Mouse (Mus musculus) neural tube, embryonic 14.5 days (tissue): Measurements from ENCODE around the gene Olfr1150-ps1. TPM values are rescaled to one million over a fixed set of nuclear protein-coding genes. Genes with fewer than 3 reads are reported as not detected.

ENCODE experiments used
- ATAC-seq: fragments of 200-750 bp; cut with Nextera tagmentation; 2 replicates; pipeline ENCODE4 v1.8.0; 2017; ENCODE audit warnings: low read depth, mild to moderate bottlenecking, moderate TSS enrichment, moderate library complexity
- H3K27ac ChIP-seq: fragments of 300-500 bp; sonication (generic); 2 replicates; pipeline ENCODE4 v1.5.1; 2014; ENCODE audit warnings: low read depth, mild to moderate bottlenecking, control low read depth, low read length, moderate library complexity, mixed read lengths
- H3K27me3 ChIP-seq: fragments of 300-500 bp; sonication (generic); 2 replicates; pipeline ENCODE4 v1.6.1; 2014; ENCODE audit warnings: low read length; ENCODE audit not compliant: control insufficient read depth, insufficient read depth
- H3K36me3 ChIP-seq: fragments of 300-500 bp; sonication (generic); 2 replicates; pipeline ENCODE4 v1.6.1; 2014; ENCODE audit warnings: low read length, mixed read lengths; ENCODE audit not compliant: control insufficient read depth, insufficient read depth
- H3K4me1 ChIP-seq: fragments of 300-500 bp; sonication (generic); 2 replicates; pipeline ENCODE4 v1.6.1; 2014; ENCODE audit warnings: low read length; ENCODE audit not compliant: control insufficient read depth, insufficient read depth
- H3K4me2 ChIP-seq: fragments of 300-500 bp; sonication (generic); 2 replicates; pipeline ENCODE4 v1.6.1; 2014; ENCODE audit warnings: mild to moderate bottlenecking, low read depth, low read length, control low read depth
- H3K4me3 ChIP-seq: fragments of 300-500 bp; sonication (generic); 2 replicates; pipeline ENCODE4 v1.5.1; 2014; ENCODE audit warnings: low read depth, low read length, control low read depth, mixed read lengths
- H3K9ac ChIP-seq: fragments of 300-500 bp; sonication (generic); replicated peaks from 2 replicates; pipeline ENCODE4 v1.6.1; 2014; ENCODE audit warnings: low read depth, mild to moderate bottlenecking, control low read depth, low read length, mixed read lengths
- H3K9me3 ChIP-seq: fragments of 300-500 bp; sonication (generic); 2 replicates; pipeline ENCODE4 v1.6.1; 2016; ENCODE audit warnings: low read length; ENCODE audit not compliant: control insufficient read depth
- WGBS: fragments of 180-500 bp; shearing (Covaris S2); extraction: QIAGEN DNeasy Blood & Tissue Kit; methylation state at CpG from one replicate; pipeline ENCODE4 v1.1.7; 2014; 5-methylcytosine and 5-hydroxymethylcytosine counted together
- polyA plus RNA-seq: library from polyadenylated mRNA; unstranded; fragments of >200 nt; fragmentation: Nextera tagmentation; extraction: Ambion mirVana; gene quantifications from 2 replicates; pipeline ENCODE4 v1.2.1, GENCODE M21; 2014

Gene Olfr1150-ps1
- polyA plus RNA-seq, result not detected in 2 replicates

DNA sequence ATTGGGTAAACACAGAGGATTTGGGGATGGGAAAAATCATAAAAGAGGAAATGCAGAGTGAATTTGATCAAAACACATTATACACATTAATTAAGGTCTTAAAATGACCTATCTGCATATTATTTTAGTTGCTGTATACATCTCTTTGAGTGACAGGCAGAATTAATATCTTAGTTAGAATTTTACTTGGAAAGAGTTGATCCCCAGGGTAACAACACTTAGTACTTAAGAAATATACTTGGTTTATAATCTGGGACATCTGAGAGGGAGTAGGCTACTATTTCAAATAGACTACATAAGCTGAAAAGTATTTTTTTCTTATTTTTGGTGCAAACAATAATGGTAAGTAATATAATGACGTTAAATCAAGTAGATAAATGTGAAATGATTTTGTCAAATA lies at the start of gene Olfr1150-ps1:
Gene Olfr1150-ps1 (plus strand): TSS at position 301 of the 400 bp plus-strand sequence.
- Histone ChIP-seq H3K4me2 (no peak within 1 kb of the TSS), H3K9me3 (no peaks in the 10 kb centered on the region), H3K9ac (no peak within 1 kb of the TSS), H3K4me1 (no peaks in the 10 kb centered on the region), H3K27ac (no peak within 1 kb of the TSS), H3K27me3 (no peaks in the 10 kb centered on the region), H3K4me3 (no peak within 1 kb of the TSS), H3K36me3 (no peaks in the 10 kb centered on the region)
- ATAC-seq, result no peak
- 78% methylated on average over 1 of the region's 1 CpGs for WGBS

- Histone ChIP-seq H3K4me2 (no peak within 1 kb of the TSS), H3K27ac (no peak within 1 kb of the TSS), H3K9ac (no peak within 1 kb of the TSS), H3K9me3 (no peaks in the 10 kb centered on the region), H3K4me1 (no peaks in the 10 kb centered on the region), H3K4me3 (no peak within 1 kb of the TSS), H3K27me3 (no peaks in the 10 kb centered on the region), H3K36me3 (no peaks in the 10 kb centered on the region)
- no peak for ATAC-seq
Observed at GRCm38 (mm10) chr2:87800292-87800691, 43.5 kb upstream of the Olfr1150-ps1 start, which contains the start of gene Olfr1143. Gene Olfr1143, plus strand, starts transcription at chr2:87800592.

GRCm38 (mm10) chr2:87809522-87809921 lies 34.3 kb upstream of the Olfr1150-ps1 start, which contains the start of gene Olfr1145:
Gene Olfr1145, plus strand, starts transcription at chr2:87809822.
- H3K9ac ChIP-seq, result no peak within 1 kb of the TSS

DNA sequence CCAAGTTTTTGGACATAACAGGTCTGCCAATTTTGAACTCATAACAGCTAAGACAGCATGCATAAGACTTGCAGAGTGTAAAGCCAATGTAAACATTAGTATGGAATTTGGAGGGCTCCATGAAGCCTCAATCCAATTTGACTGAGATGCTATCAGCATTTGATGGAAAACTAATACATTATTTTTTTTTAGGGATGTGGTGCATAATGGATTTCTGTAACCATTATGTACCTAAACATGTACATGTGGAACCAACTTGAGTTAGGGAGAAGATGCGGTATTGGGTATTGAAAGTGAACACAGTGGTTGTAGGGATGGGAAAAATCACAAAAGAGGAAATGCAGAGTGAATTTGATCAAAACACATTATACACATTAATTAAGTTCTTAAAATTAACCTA lies 13.6 kb upstream of the Olfr1150-ps1 start, which contains the start of gene Olfr1148:
Gene Olfr1148 (plus strand): TSS at position 301 of the 400 bp plus-strand sequence.
- no peaks in the 10 kb centered on the region for H3K27me3 ChIP-seq
- WGBS, result 93% methylated on average over 1 of the region's 1 CpGs
- H3K27ac ChIP-seq, result no peak within 1 kb of the TSS
- H3K9me3 ChIP-seq, result no peaks in the 10 kb centered on the region
- H3K36me3 ChIP-seq, result no peaks in the 10 kb centered on the region
- H3K4me1 ChIP-seq, result no peaks in the 10 kb centered on the region
- no peak within 1 kb of the TSS for H3K4me3 ChIP-seq
- ATAC-seq, result no peak
- H3K4me2 ChIP-seq, result no peak within 1 kb of the TSS
- H3K9ac ChIP-seq, result no peak within 1 kb of the TSS

More at GRCm38 (mm10) chr2:87809522-87809921, 34.3 kb upstream of the Olfr1150-ps1 start, which contains the start of gene Olfr1145:
- no peak within 1 kb of the TSS for H3K4me3 ChIP-seq
- H3K27me3 ChIP-seq, result no peaks in the 10 kb centered on the region
- no peaks in the 10 kb centered on the region for H3K4me1 ChIP-seq
- no peaks in the 10 kb centered on the region for H3K36me3 ChIP-seq
- ATAC-seq, result no peak
- H3K27ac ChIP-seq, result no peak within 1 kb of the TSS
- no peaks in the 10 kb centered on the region for H3K9me3 ChIP-seq
- no peak within 1 kb of the TSS for H3K4me2 ChIP-seq
- 81% methylated on average over 1 of the region's 1 CpGs for WGBS

DNA sequence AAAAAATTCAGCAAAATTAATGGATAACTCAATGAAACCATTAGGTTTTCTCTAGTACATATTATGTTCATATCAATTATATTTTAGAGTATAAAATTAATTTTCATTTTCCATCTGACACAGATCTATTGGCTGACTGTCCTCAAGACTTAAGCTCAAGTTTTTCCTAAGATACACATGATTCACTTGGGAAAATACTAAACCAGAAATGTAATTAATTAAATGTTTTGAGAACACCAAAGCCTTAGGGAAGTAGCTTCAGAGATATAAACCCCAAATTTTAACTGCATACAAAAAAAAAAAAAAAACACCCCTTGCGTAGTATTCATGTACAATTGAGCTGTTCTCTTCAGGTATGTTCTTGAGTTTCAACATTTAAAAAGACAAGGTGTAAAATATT lies 11.8 kb downstream of the Olfr1150-ps1 start, which contains the start of gene Olfr1151:
Gene Olfr1151 (plus strand): TSS at position 301 of the 400 bp plus-strand sequence.
- H3K27ac ChIP-seq, result no peak within 1 kb of the TSS
- no peak within 1 kb of the TSS for H3K9ac ChIP-seq
- H3K4me2 ChIP-seq, result no peak within 1 kb of the TSS
- WGBS, result 87% methylated on average over 1 of the region's 1 CpGs
- no peak within 1 kb of the TSS for H3K4me3 ChIP-seq
- ATAC-seq, result no peak
- no peaks in the 10 kb centered on the region for H3K9me3 ChIP-seq
- H3K36me3 ChIP-seq, result no peaks in the 10 kb centered on the region
- H3K4me1 ChIP-seq, result no peaks in the 10 kb centered on the region
- H3K27me3 ChIP-seq, result no peaks in the 10 kb centered on the region

DNA sequence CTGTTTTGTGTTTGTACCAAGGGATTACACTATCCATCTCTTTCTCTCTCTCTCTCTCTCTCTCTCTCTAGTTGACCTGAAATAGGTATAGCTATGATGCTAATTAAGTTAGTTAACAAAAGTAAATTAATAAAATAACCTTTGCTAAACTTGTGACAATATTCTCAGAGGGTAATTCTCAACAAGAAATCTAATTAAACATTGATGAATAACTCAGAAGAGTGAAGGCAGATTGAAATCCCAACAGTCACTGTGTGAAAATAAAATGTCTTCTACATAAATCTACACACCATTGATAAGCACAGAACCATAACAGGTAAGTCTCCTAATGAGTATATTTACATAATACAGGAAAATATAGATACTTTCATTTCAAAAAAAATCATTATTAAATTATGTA lies 22.4 kb downstream of the Olfr1150-ps1 start, which contains the start of gene Olfr1152:
Gene Olfr1152 (plus strand): TSS at position 301 of the 400 bp plus-strand sequence.
- Histone ChIP-seq H3K9ac (no peak within 1 kb of the TSS), H3K4me1 (no peaks in the 10 kb centered on the region), H3K27ac (no peak within 1 kb of the TSS), H3K4me2 (no peak within 1 kb of the TSS), H3K4me3 (no peak within 1 kb of the TSS), H3K9me3 (no peaks in the 10 kb centered on the region), H3K27me3 (no peaks in the 10 kb centered on the region), H3K36me3 (no peaks in the 10 kb centered on the region)
- no peak for ATAC-seq

GRCm38 (mm10) chr2:87894662-87895061 lies 50.9 kb downstream of the Olfr1150-ps1 start, which contains the start of gene Olfr1153:
Gene Olfr1153, plus strand, starts transcription at chr2:87894962.
- no peak for ATAC-seq
- no peak within 1 kb of the TSS for H3K9ac ChIP-seq
- 82% methylated on average over 1 of the region's 1 CpGs for WGBS
- H3K27ac ChIP-seq, result no peak within 1 kb of the TSS
- H3K27me3 ChIP-seq, result no peaks in the 10 kb centered on the region
- no peak within 1 kb of the TSS for H3K4me2 ChIP-seq
- no peak within 1 kb of the TSS for H3K4me3 ChIP-seq
- no peaks in the 10 kb centered on the region for H3K9me3 ChIP-seq
- H3K36me3 ChIP-seq, result no peaks in the 10 kb centered on the region
- H3K4me1 ChIP-seq, result no peaks in the 10 kb centered on the region

Other genes starting within 250 kb of the Olfr1150-ps1 start
- gene Olfr1130, start 237.8 kb upstream of the Olfr1150-ps1 start, polyA plus RNA-seq, result not detected in 2 replicates
- not detected in 2 replicates for gene Olfr1131, start 216.9 kb upstream of the Olfr1150-ps1 start, polyA plus RNA-seq
- not detected in 2 replicates for gene Olfr1132, start 206.5 kb upstream of the Olfr1150-ps1 start, polyA plus RNA-seq
- not detected in 2 replicates for gene Olfr1133, start 196.6 kb upstream of the Olfr1150-ps1 start, polyA plus RNA-seq
- not detected in 2 replicates for gene Olfr1134, start 185.5 kb upstream of the Olfr1150-ps1 start, polyA plus RNA-seq
- gene Olfr1135, start 170.3 kb upstream of the Olfr1150-ps1 start, polyA plus RNA-seq, result not detected in 2 replicates
- gene Olfr1136, start 150.0 kb upstream of the Olfr1150-ps1 start, polyA plus RNA-seq, result not detected in 2 replicates
- gene Olfr1137, start 130.8 kb upstream of the Olfr1150-ps1 start, polyA plus RNA-seq, result not detected in 2 replicates
- not detected in 2 replicates for gene Olfr1138, start 104.0 kb upstream of the Olfr1150-ps1 start, polyA plus RNA-seq
- not detected in 2 replicates for gene Olfr1140, start 100.2 kb upstream of the Olfr1150-ps1 start, polyA plus RNA-seq
- gene Olfr1141, start 90.0 kb upstream of the Olfr1150-ps1 start, polyA plus RNA-seq, result not detected in 2 replicates
- not detected in 2 replicates for gene Olfr152, start 64.5 kb upstream of the Olfr1150-ps1 start, polyA plus RNA-seq
- gene Olfr1143, start 43.4 kb upstream of the Olfr1150-ps1 start, polyA plus RNA-seq, result not detected in 2 replicates
- not detected in 2 replicates for gene Olfr1145, start 34.2 kb upstream of the Olfr1150-ps1 start, polyA plus RNA-seq
- not detected in 2 replicates for gene Olfr1148, start 13.5 kb upstream of the Olfr1150-ps1 start, polyA plus RNA-seq
- not detected in 2 replicates for gene Olfr1151, start 11.9 kb downstream of the Olfr1150-ps1 start, polyA plus RNA-seq
- 0.04 TPM in 1 of 2 replicates, not detected in the other for gene Olfr1152, start 22.5 kb downstream of the Olfr1150-ps1 start, polyA plus RNA-seq
- not detected in 2 replicates for gene Olfr1153, start 51.0 kb downstream of the Olfr1150-ps1 start, polyA plus RNA-seq
- gene Olfr1154, start 61.2 kb downstream of the Olfr1150-ps1 start, polyA plus RNA-seq, result not detected in 2 replicates
- not detected in 2 replicates for gene Olfr1155, start 101.1 kb downstream of the Olfr1150-ps1 start, polyA plus RNA-seq
- gene Olfr1156, start 109.1 kb downstream of the Olfr1150-ps1 start, polyA plus RNA-seq, result not detected in 2 replicates
- not detected in 2 replicates for gene Olfr1157, start 124.3 kb downstream of the Olfr1150-ps1 start, polyA plus RNA-seq
- gene Olfr74, start 130.7 kb downstream of the Olfr1150-ps1 start, polyA plus RNA-seq, result not detected in 2 replicates
- gene Olfr1158, start 146.1 kb downstream of the Olfr1150-ps1 start, polyA plus RNA-seq, result not detected in 2 replicates
- gene Olfr1160, start 164.3 kb downstream of the Olfr1150-ps1 start, polyA plus RNA-seq, result not detected in 2 replicates
- gene Olfr1161, start 178.8 kb downstream of the Olfr1150-ps1 start, polyA plus RNA-seq, result not detected in 2 replicates
- gene Olfr73, start 193.7 kb downstream of the Olfr1150-ps1 start, polyA plus RNA-seq, result not detected in 2 replicates
- gene Olfr1162, start 207.1 kb downstream of the Olfr1150-ps1 start, polyA plus RNA-seq, result not detected in 2 replicates
- gene Olfr1163, start 227.8 kb downstream of the Olfr1150-ps1 start, polyA plus RNA-seq, result not detected in 2 replicates
- not detected in 2 replicates for gene Olfr1164, start 250.0 kb downstream of the Olfr1150-ps1 start, polyA plus RNA-seq